Mouse (Mus musculus): ENCODE results near the gene Gli1. TPM values are rescaled to one million over a fixed set of nuclear protein-coding genes. Genes with fewer than 3 reads are reported as not detected.

Gene Gli1
- total and polyA plus RNA-seq, 3 experiments = 0.10 to 0.42 TPM; not detected in 1

GRCm38 (mm10) chr10:127350594-127351284 is 9.0 kb upstream of the Gli1 start (continued):
- TF ChIP-seq MEF2A (IDR thresholded peaks at IDR 0.05; ENCODE audit: borderline replicate concordance, low read depth, low read length) = peak; percentile 59
- TF ChIP-seq CHD2 (IDR thresholded peaks at IDR 0.05; ENCODE audit: low read length) = 0 out of 2 replicates have a peak, but pooled peaks have one; percentile 8
- TF ChIP-seq CHD1 (IDR thresholded peaks at IDR 0.05; ENCODE audit: low read depth, low read length) = 0 out of 2 replicates have a peak, but pooled peaks have one; percentile 8
- TF ChIP-seq MYC (IDR thresholded peaks at IDR 0.05; ENCODE audit: low read depth, low read length) = peak; percentile 88
- peak; percentile 68 for TF ChIP-seq POLR2A (IDR thresholded peaks at IDR 0.05; ENCODE audit: low read depth, low read length)

GRCm38 (mm10) chr10:127349810-127350209 is 8.0 kb upstream of the Gli1 start:
- no peaks in the 10 kb centered on the region for H3K79me2 ChIP-seq (replicated peaks; ENCODE audit: control insufficient read depth, extremely low read depth, insufficient read depth, poor library complexity, severe bottlenecking)
- peaks cover 5% of the 10 kb centered on the region for H3K27me3 ChIP-seq (replicated peaks)
- peak overlapping the region in 2 of 3 experiments; percentile 62 to 86 for H3K4me3 ChIP-seq (replicated peaks in 1 of 3; ENCODE audit: low read depth in 2 of 3, low read length in 2 of 3, poor library complexity in 1 of 3)
- H3K9ac ChIP-seq (ENCODE audit: insufficient read depth, low read depth) = no peak overlapping the region
- peaks cover 19 to 32% of the 10 kb centered on the region in 2 experiments for H3K4me1 ChIP-seq (ENCODE audit: control insufficient read depth in 1 of 2, insufficient read depth in 2 of 2)
- H3K9me3 ChIP-seq (replicated peaks; ENCODE audit: low read length) = peaks cover 8% of the 10 kb centered on the region
- no peak overlapping the region for H3K27ac ChIP-seq (ENCODE audit: insufficient read depth, low read depth)
- H3K4me2 ChIP-seq (ENCODE audit: insufficient read depth, low read depth, poor library complexity, severe bottlenecking) = peak overlapping the region; percentile 73; the same call in 1 of the 2 replicates
- dilution Hi-C loops (cut with MboI; ENCODE audit: extremely low pct_ligation_motif_present, extremely low pct_unique_long_range_greater_than_20kb, low sequenced_read_pairs) = no loop called here
- in situ Hi-C loops (cut with MboI; ENCODE audit: low pct_ligation_motif_present, low pct_unique_long_range_greater_than_20kb, low sequenced_read_pairs) = no loop called here
- TF ChIP-seq JUN (IDR thresholded peaks at IDR 0.05; ENCODE audit: insufficient read depth, low read depth, low read length) = no peak
- TF ChIP-seq ZMIZ1 (IDR thresholded peaks at IDR 0.05; ENCODE audit: low read depth, low read length) = no peak
- DNase-seq (ENCODE audit: extremely low read depth) = no peak
- H3K36me3 ChIP-seq (replicated peaks in 1 of 2; ENCODE audit: control insufficient read depth in 1 of 2, insufficient read depth in 1 of 2, low read length in 1 of 2) = peaks cover 3 to 17% of the 10 kb centered on the region in 2 experiments

- Histone ChIP-seq H3K27ac (ENCODE audit: insufficient read depth, low read depth) (no peak overlapping the region), H3K9me3 (replicated peaks; ENCODE audit: low read length) (peaks cover 11% of the 10 kb centered on the region), H3K4me2 (ENCODE audit: insufficient read depth, low read depth, poor library complexity, severe bottlenecking) (no peak overlapping the region), H3K4me1 (ENCODE audit: control insufficient read depth in 1 of 2, insufficient read depth in 2 of 2) (peaks cover 13 to 24% of the 10 kb centered on the region in 2 experiments), H3K9ac (ENCODE audit: insufficient read depth, low read depth) (no peak overlapping the region), H3K27me3 (replicated peaks) (peaks cover 7% of the 10 kb centered on the region), H3K4me3 (replicated peaks in 1 of 3; ENCODE audit: low read depth in 2 of 3, low read length in 2 of 3, poor library complexity in 1 of 3) (no peak overlapping the region), H3K36me3 (replicated peaks in 1 of 2; ENCODE audit: control insufficient read depth in 1 of 2, insufficient read depth in 1 of 2, low read length in 1 of 2) (peaks cover 3 to 11% of the 10 kb centered on the region in 2 experiments), H3K79me2 (replicated peaks; ENCODE audit: control insufficient read depth, extremely low read depth, insufficient read depth, poor library complexity, severe bottlenecking) (no peaks in the 10 kb centered on the region)
- TF ChIP-seq CTCF (conservative IDR thresholded peaks at IDR 0.05 in 1 of 2, IDR thresholded peaks at IDR 0.05 in 1 of 2; ENCODE audit: low read depth in 2 of 2, low read length in 2 of 2) = peak in 1 of 2 experiments; percentile 38; a peak in 2 of 4 replicates
- no peak for TF ChIP-seq SMC3 (IDR thresholded peaks at IDR 0.05; ENCODE audit: low read depth, low read length)
- in situ Hi-C loops (cut with MboI; ENCODE audit: low pct_ligation_motif_present, low pct_unique_long_range_greater_than_20kb, low sequenced_read_pairs) (no loop called here), dilution Hi-C loops (cut with MboI; ENCODE audit: extremely low pct_ligation_motif_present, extremely low pct_unique_long_range_greater_than_20kb, low sequenced_read_pairs) (no loop called here)
- no peak for DNase-seq (ENCODE audit: extremely low read depth)
These were observed 7.2 kb upstream of the Gli1 start for GRCm38 (mm10) chr10:127348957-127349356.

DNA sequence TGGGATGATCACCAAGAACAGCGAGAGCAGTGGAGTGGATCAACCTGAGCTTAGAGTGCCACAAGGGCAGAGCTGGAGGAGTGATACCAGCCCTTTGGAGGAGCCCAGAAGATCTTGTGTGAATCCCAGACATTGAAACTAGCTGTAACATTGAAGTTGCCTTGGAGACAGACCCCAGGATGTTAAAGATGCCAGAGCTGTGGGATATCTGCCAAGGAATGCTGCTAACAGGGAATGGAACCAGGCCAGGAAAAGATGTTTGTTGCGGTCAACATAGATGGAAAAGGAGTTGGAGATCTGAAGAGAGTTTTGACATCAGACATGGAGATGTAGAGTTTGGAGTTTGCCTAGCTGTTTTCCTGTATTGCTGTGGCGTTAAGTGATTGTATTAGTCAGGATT is 4.4 kb upstream of the Gli1 start:
- H3K36me3 ChIP-seq (replicated peaks in 1 of 2; ENCODE audit: control insufficient read depth in 1 of 2, insufficient read depth in 1 of 2, low read length in 1 of 2) = peaks cover 3 to 11% of the 10 kb centered on the region in 2 experiments
- dilution Hi-C loops (cut with MboI; ENCODE audit: extremely low pct_ligation_motif_present, extremely low pct_unique_long_range_greater_than_20kb, low sequenced_read_pairs) = no loop called here
- H3K9me3 ChIP-seq (replicated peaks; ENCODE audit: low read length) = peaks cover 11% of the 10 kb centered on the region

More for the DNA sequence above, 4.4 kb upstream of the Gli1 start:
- in situ Hi-C loops (cut with MboI; ENCODE audit: low pct_ligation_motif_present, low pct_unique_long_range_greater_than_20kb, low sequenced_read_pairs) = no loop called here
- no peak overlapping the region for H3K4me2 ChIP-seq (ENCODE audit: insufficient read depth, low read depth, poor library complexity, severe bottlenecking)
- peaks cover 4 to 24% of the 10 kb centered on the region in 2 experiments for H3K4me1 ChIP-seq (ENCODE audit: control insufficient read depth in 1 of 2, insufficient read depth in 2 of 2)
- no peak for DNase-seq (ENCODE audit: extremely low read depth)
- H3K4me3 ChIP-seq (replicated peaks in 1 of 3; ENCODE audit: low read depth in 2 of 3, low read length in 2 of 3, poor library complexity in 1 of 3) = no peak overlapping the region
- no peaks in the 10 kb centered on the region for H3K79me2 ChIP-seq (replicated peaks; ENCODE audit: control insufficient read depth, extremely low read depth, insufficient read depth, poor library complexity, severe bottlenecking)
- H3K9ac ChIP-seq (ENCODE audit: insufficient read depth, low read depth) = no peak overlapping the region
- H3K27ac ChIP-seq (ENCODE audit: insufficient read depth, low read depth) = no peak overlapping the region
- TF ChIP-seq TCF12 (IDR thresholded peaks at IDR 0.05; ENCODE audit: low read depth, low read length) = no peak
- no peak for TF ChIP-seq ZKSCAN1 (IDR thresholded peaks at IDR 0.05; ENCODE audit: borderline replicate concordance, low read depth, low read length)
- TF ChIP-seq CHD1 (IDR thresholded peaks at IDR 0.05; ENCODE audit: low read depth, low read length) = no peak
- peaks cover 19% of the 10 kb centered on the region for H3K27me3 ChIP-seq (replicated peaks)
